Mouse (Mus musculus) kidney, adult 2 months (tissue): ENCODE measurements around the gene Usp2.

ENCODE experiments used
- CTCF ChIP-seq: fragments of 200-500 bp; conservative IDR thresholded peaks from 2 replicates; pipeline ENCODE4 v1.5.1; 2011; ENCODE audit warnings: low read depth, mild to moderate bottlenecking, control low read depth, low read length, moderate library complexity, mixed read lengths; ENCODE audit not compliant: insufficient read depth, insufficient read length
- POLR2A ChIP-seq: fragments of 200-500 bp; IDR thresholded peaks from one replicate; pipeline ENCODE4 v1.6.1; 2011; ENCODE audit warnings: low read depth, low read length, control low read depth

- no peak for TF ChIP-seq POLR2A
- no peak for TF ChIP-seq CTCF
Observed at GRCm38 (mm10) chr9:44125026-44125425, 58.2 kb downstream of the Usp2 start.
